Mouse (Mus musculus): ENCODE results near the gene Carm1.

DNA sequence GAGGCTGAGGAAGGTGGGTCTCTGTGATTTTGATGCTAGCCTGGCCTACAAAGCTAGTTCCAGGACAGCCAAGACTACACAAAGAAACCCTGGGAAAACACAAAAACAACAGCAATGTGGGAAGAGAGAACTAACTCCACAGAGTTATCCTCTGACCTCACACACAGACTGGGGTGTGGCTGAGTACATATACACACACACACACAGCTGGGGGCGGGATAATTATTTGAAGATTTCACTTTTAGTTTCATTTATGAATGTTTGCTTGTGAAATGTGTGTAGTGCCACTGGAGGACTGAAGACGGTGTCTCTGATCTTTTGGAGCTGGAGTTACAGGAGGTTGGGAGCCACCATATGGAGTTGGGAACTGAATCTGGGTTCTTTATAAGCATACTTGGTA is 54.4 kb downstream of the Carm1 start:
- TF ChIP-seq POLR2A (IDR thresholded peaks at IDR 0.05; ENCODE audit: extremely low read depth, insufficient read depth, low read length), result no peak
- TF ChIP-seq CTCF (IDR thresholded peaks at IDR 0.05; ENCODE audit: extremely low read depth, insufficient read depth, low read length), result no peak
